Comparison of ENCODE assay signal across 8 mouse cellular contexts in the genomic region with DNA sequence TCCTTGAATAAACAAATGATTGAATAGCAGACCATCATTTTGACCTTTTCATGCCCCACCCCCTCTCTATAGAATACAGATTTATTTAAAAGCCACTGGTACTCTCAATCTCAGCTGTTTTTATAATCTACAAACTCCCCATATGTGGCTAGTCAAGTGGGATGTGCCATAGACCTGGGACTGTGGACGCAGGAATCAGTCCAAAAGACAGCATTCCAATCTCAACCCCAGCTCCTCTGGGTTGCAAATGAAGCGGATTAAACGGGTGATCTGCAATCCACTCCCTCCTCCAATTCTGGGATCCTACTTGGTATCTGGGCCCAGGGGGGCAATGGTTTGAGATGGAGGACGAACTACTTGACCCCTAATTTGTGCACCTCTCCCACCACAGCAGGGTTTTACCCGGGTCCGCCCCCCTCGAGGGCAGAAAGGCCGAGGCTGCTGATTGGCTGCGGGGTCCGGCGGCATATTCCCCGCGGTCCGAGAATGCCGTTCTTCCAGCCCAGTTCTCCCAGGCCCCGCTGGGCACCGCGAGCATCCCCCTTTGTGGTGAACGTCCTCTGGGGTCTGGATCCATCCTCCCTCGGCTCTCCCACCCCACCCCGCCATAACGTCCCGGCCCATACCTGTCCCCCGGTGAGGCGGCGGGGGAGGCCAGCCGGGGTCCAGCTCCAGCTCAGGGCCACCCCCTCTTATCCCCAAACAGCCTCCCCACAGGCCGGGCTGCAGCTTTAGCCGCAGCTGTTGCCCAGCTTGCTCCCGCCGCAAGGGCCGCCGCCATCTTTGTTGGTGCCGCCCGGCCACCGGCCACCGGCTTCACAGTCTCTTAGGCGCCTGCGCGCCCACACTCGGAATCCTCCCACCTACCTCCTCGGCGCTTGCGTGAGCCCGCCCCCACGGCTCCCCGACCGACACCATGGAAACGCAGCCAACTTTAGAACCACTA. TPM values are rescaled to one million over a fixed set of nuclear protein-coding genes. Genes with fewer than 3 reads are reported as not detected.
DNase-seq lines count a peak whose midpoint lies in the region; ATAC-seq and TF ChIP-seq lines count a peak whose summit lies in the region.

A gene (minus strand): TSS at position 856 of the 946 bp plus-strand sequence.

- H3K4me3 ChIP-seq in bone marrow macrophage, adult 2 months (ENCODE audit: insufficient read depth, low read length) = peak within 1 kb of the TSS; percentile 89
- peak within 1 kb of the TSS; percentile 78 for H3K4me3 ChIP-seq in embryonic fibroblast, embryonic 13.5 days (ENCODE audit: insufficient read depth, low read length)
- peak within 1 kb of the TSS; percentile 86 for H3K4me3 ChIP-seq in heart, embryonic 10.5 days
- H3K4me3 ChIP-seq in kidney, embryonic 15.5 days (replicated peaks) = peak within 1 kb of the TSS; percentile 95

- H3K4me2 ChIP-seq in kidney, embryonic 15.5 days = peak within 1 kb of the TSS; percentile 64

- peak; percentile 95 for ATAC-seq in kidney, embryonic 15.5 days (replicated peaks; ENCODE audit: low FRiP score)
- ATAC-seq in monocyte, adult 5-6 weeks (replicated peaks; ENCODE audit: insufficient number of reproducible peaks, low FRiP score, low TSS enrichment, poor library complexity, severe bottlenecking) = peak; percentile 79

- peak within 1 kb of the TSS; percentile 54 for H3K27ac ChIP-seq in bone marrow macrophage, adult 2 months (ENCODE audit: insufficient read depth, low read depth, low read length)
- peak within 1 kb of the TSS; percentile 54 for H3K27ac ChIP-seq in embryonic fibroblast, embryonic 13.5 days (ENCODE audit: insufficient read depth, low read length)
- H3K27ac ChIP-seq in heart, embryonic 10.5 days = peak within 1 kb of the TSS; percentile 97
- H3K27ac ChIP-seq in kidney, embryonic 15.5 days = peak within 1 kb of the TSS; percentile 96

- H3K9ac ChIP-seq in kidney, embryonic 15.5 days = peak within 1 kb of the TSS; percentile 99

- H3K27me3 ChIP-seq in heart, embryonic 10.5 days (ENCODE audit: insufficient read depth, poor library complexity, severe bottlenecking) = no peaks in the 10 kb centered on the region
- H3K27me3 ChIP-seq in kidney, embryonic 15.5 days = no peaks in the 10 kb centered on the region

- no peaks in the 10 kb centered on the region for H3K9me3 ChIP-seq in heart, embryonic 10.5 days
- H3K9me3 ChIP-seq in kidney, embryonic 15.5 days (replicated peaks) = no peaks in the 10 kb centered on the region

- DNase-seq in A20 (ENCODE audit: low read depth, low spot score) (peak; percentile 93), liver (peak; percentile 95)
- DNase-seq in heart, embryonic 10.5 days (ENCODE audit: low spot score) = peak; percentile 97
- DNase-seq in spleen, postnatal 4 days (ENCODE audit: low spot score in 2 of 2) = peak; percentile 93 to 96

- peaks cover 69% of the 10 kb centered on the region for H3K36me3 ChIP-seq in heart, embryonic 10.5 days
- peaks cover 69% of the 10 kb centered on the region for H3K36me3 ChIP-seq in kidney, embryonic 15.5 days

- TF ChIP-seq POLR2A in bone marrow macrophage, adult 2 months (IDR thresholded peaks at IDR 0.05; ENCODE audit: borderline replicate concordance, low read depth, low read length) = no peak
- TF ChIP-seq POLR2A in embryonic fibroblast, embryonic 13.5 days (IDR thresholded peaks at IDR 0.05; ENCODE audit: low read depth, low read length) = peak; percentile 83

- H3K4me1 ChIP-seq in bone marrow macrophage, adult 2 months (ENCODE audit: control insufficient read depth, insufficient read depth, low read length) = peaks cover 29% of the 10 kb centered on the region
- no peaks in the 10 kb centered on the region for H3K4me1 ChIP-seq in embryonic fibroblast, embryonic 13.5 days (ENCODE audit: control insufficient read depth, insufficient read depth, low read length)
- peaks cover 28% of the 10 kb centered on the region for H3K4me1 ChIP-seq in heart, embryonic 10.5 days
- peaks cover 32% of the 10 kb centered on the region for H3K4me1 ChIP-seq in kidney, embryonic 15.5 days

- 1% methylated on average over 49 of the region's 49 CpGs for WGBS in heart, embryonic 10.5 days
- WGBS in kidney, embryonic 15.5 days = under 1% methylated on average over 49 of the region's 49 CpGs

- no peak for TF ChIP-seq CTCF in bone marrow macrophage, adult 2 months (IDR thresholded peaks at IDR 0.05; ENCODE audit: low read depth, low read length)
- TF ChIP-seq CTCF in embryonic fibroblast, embryonic 13.5 days (IDR thresholded peaks at IDR 0.05; ENCODE audit: borderline replicate concordance, insufficient read depth, low read length) = no peak

RNA-seq across cellular contexts. Expression of the gene that starts here (rescaled TPM):
- polyA plus RNA-seq in bone marrow macrophage, adult 2 months (2012; ENCODE audit: insufficient read depth, insufficient read length, missing spikeins) = 45.1 and 53.8 TPM in 2 replicates
- polyA plus RNA-seq in embryonic fibroblast, embryonic 13.5 days (2011; ENCODE audit: insufficient read length, low read depth, missing spikeins) = 36.8 and 59.0 TPM in 2 replicates
- 58.5 and 74.8 TPM in 2 replicates for polyA plus RNA-seq in heart, embryonic 10.5 days (2016; fragmentation: Nextera tagmentation; extraction: Ambion mirVana)
- 87.7 and 97.8 TPM in 2 replicates for polyA plus RNA-seq in kidney, embryonic 15.5 days (2015; fragmentation: Nextera tagmentation; extraction: Ambion mirVana)
- 8.1 to 12.6 TPM (median 11.2 TPM) in 3 replicates for total RNA-seq in monocyte, adult 5-6 weeks (2017)

Comparison
In these comparisons a context has a peak if more than half of its experiments do, and no peak if none do; other contexts are left out.
1. Peak in every context shown above with its lines: DNase-seq, ATAC-seq, H3K4me3 ChIP-seq and H3K27ac ChIP-seq.